Mouse (Mus musculus): ENCODE results near the gene E130218I03Rik.

Gene E130218I03Rik

GRCm38 (mm10) chr4:134243516-134244250, at the start of gene E130218I03Rik:
E130218I03Rik (plus strand) TSS chr4:134243662.
- DNase-seq (ENCODE audit: low read depth), result no peak

- DNase-seq (ENCODE audit: low read depth), result no peak
Measured at GRCm38 (mm10) chr4:134199371-134199770, 44.1 kb upstream of the E130218I03Rik start.

DNA sequence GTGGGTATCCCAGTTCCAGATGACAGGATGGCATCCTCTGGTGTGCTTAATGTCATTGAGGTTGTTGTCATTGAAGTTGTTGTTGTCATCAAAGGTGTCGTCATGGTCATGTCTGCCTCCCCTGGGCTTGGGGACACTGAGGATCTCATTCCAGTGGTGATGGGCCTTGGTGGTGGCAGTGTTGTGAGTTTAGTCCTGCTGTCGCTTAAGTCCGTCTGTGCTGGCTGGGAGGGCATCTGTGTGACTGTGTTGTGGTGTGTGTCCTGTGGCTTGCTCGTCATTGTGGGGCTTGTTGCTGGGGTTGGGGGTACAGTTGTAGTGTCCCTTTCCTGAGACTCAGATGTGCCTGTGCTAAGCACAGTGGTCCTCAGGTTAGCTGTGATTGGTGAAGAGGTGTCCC, 40.6 kb upstream of the E130218I03Rik start, which contains the start of gene Gm7534:
Gene Gm7534 (minus strand): TSS at position 101 of the 400 bp plus-strand sequence.
- no peak for DNase-seq (ENCODE audit: low read depth)

GRCm38 (mm10) chr4:134203340-134203896, 40.0 kb upstream of the E130218I03Rik start:
- no peak for DNase-seq (ENCODE audit: low read depth)

GRCm38 (mm10) chr4:134206488-134207053, 36.9 kb upstream of the E130218I03Rik start:
- DNase-seq (ENCODE audit: low read depth), result no peak

DNA sequence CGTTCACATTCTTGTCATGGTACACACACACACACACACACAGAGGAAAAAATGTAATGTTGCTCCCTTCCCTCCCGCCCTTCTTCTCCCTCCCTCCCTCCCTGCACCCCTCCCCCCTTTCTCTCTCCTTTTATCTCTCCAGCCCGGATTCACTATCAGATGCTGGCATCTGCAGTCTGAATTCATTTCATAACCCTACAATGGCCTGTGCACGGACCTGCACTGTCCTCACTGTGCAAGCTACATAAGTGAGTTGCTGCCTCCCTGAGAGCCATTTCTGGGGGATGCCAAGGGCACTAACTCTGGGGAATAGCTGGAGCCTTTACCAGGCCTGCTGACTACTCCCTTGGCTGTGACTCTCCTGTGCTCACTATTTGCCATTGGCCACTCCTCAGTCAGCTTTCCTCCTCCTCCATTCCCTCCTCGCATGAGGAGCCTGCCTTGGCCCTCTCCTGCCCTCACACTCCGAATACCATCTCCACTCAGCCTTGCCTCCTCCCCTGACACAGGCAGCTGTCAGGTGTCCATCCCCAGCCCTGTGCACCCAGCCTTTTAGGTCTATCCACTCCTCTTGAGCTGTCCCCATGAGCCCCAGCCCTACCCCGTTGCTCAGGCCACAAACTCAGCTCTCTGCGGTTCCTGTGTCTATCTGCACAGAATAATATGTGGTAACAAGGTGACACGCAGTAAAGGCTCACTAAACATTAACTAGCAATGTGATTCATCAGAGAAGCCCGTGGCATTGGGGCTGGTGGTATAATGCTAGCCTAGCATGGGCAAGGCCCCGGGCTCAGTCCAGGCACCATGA, 20.5 kb upstream of the E130218I03Rik start:
- DNase-seq (ENCODE audit: low read depth), result no peak

GRCm38 (mm10) chr4:134227194-134227593, 16.3 kb upstream of the E130218I03Rik start, which contains the start of gene Catsper4:
Catsper4 (minus strand) TSS chr4:134227383.
- no peak for DNase-seq (ENCODE audit: low read depth)

DNA sequence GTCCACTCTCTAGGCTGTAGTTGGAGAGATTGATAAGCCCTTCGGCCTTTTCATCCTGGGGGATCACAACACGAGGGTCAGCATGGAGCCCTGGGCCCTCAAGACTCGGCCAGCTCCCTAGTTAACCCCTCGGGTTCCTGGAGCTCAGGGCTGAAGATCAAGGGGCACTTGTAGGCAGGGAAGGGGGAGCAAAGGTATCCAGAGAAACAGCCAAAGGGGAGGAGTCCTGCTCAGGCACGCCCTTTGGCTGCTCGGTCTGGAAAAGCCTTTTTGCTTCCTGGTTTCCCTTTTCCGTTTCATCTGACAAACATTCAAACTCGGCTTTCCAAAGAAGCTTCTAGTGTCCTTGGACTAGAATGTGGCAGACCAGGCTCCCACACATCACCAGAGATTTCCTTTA, 13.0 kb upstream of the E130218I03Rik start:
- DNase-seq (ENCODE audit: low read depth), result no peak

- no peak for DNase-seq (ENCODE audit: low read depth)
Measured at GRCm38 (mm10) chr4:134234876-134235275, 8.6 kb upstream of the E130218I03Rik start.

DNA sequence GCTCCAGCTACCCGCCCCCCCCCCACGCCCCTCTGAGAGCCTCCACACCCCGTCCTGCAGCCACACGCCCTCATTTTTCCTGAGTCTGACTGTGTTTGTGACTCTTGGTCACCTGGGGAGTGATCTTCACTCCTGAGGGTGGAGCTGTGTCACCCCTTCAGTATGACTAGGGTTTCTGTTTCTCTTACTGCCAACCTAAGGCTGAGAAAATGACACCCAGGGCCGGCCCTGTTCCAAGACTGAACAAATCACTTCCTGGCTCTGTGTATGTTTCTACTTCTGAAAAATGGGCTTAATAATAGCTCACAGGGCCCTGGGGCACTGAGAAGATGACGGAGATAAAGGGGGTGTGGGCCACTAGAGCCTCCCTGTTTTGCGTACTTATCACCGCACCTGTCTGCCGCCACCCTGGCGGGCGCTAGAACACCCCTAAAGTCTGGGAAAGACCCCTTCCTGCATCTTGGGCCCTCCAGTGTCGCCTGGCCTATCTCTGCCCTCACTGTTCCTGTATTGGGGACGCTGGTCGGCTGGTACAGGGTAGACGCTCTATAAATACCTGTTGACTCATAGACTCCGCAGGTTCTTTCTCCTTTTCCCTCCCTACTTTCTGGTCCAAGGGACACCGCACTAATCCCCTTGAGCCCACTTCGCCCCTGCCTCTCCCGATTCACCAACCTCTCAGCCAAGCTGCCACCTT, 5.7 kb upstream of the E130218I03Rik start:
- no peak for DNase-seq (ENCODE audit: low read depth)

DNA sequence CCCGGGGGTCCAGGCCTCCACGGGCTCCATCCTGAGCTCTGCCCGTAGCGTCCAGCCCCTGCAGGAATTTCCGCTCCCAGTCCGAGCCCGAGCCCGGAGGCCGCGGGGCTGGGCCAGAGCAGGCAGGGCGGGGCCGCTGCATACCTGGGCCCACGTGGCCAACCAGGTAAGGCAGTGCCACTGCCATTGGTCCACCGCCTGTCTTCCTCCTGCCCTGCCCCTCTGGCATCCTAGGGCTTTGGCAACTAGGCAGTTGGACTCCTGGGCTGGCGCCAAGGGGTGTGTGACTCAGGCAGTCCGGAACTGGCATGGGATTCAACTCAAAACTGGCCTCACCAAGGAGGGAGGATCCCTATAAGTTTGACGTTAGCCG, 5.2 kb upstream of the E130218I03Rik start, which contains the start of gene Cnksr1:
Gene Cnksr1 (minus strand): TSS at position 121 of the 373 bp plus-strand sequence.
- DNase-seq (ENCODE audit: low read depth), result peak; percentile 57

DNA sequence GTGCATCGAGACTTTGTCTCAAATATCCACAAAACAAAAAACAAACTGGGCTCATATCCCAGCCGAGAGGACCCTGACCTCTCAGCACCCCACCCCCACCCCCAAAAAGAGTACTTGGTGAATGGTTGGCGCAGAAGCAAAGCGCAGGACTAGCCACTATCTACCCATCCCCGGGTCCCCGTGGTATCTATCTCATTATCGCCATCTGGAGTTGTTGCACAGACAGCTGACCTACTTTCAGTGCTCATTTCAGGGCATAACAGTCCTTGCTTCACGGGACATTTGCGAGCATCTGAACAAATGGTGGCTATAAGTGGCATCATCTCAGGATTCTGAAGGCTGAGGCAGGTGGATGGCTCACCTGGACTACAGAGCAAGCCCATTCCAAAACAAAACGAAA, 4.8 kb upstream of the E130218I03Rik start:
- no peak for DNase-seq (ENCODE audit: low read depth)

- DNase-seq (ENCODE audit: low read depth), result peak; percentile 53
Measured at GRCm38 (mm10) chr4:134245148-134245843, 1.8 kb downstream of the E130218I03Rik start, which contains the start of gene Zfp593. Zfp593 (minus strand) TSS chr4:134245592.

GRCm38 (mm10) chr4:134246256-134246655, 2.8 kb downstream of the E130218I03Rik start:
- no peak for DNase-seq (ENCODE audit: low read depth)

GRCm38 (mm10) chr4:134246719-134247258, 3.3 kb downstream of the E130218I03Rik start, which contains the start of gene Gm30191:
Gm30191 (plus strand) TSS chr4:134246935.
- no peak for DNase-seq (ENCODE audit: low read depth)

DNA sequence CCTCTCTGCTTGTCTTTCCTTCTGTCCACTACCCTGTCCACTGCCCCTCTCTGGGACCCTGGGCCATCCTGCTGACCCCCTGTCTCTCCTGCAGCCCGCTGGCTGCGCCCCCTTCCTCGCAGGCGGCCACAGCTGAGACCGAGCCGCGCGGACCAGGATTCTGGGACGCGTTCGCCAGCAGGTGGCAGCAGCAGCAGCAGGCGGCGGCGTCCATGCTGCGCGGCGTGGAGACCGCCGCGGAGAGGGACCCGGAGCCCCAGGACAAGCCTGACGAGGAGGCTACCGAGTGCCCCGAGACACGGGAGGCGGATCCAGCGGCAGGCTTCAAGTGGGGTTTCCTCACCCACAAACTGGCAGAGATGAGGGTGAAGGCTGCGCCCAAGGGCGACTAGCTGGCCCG, 6.2 kb downstream of the E130218I03Rik start:
- DNase-seq (ENCODE audit: low read depth), result no peak

- DNase-seq (ENCODE audit: low read depth), result no peak
Measured at GRCm38 (mm10) chr4:134250116-134250929, 6.9 kb downstream of the E130218I03Rik start.

- DNase-seq (ENCODE audit: low read depth), result no peak
Measured at GRCm38 (mm10) chr4:134250930-134251240, 7.4 kb downstream of the E130218I03Rik start.

DNA sequence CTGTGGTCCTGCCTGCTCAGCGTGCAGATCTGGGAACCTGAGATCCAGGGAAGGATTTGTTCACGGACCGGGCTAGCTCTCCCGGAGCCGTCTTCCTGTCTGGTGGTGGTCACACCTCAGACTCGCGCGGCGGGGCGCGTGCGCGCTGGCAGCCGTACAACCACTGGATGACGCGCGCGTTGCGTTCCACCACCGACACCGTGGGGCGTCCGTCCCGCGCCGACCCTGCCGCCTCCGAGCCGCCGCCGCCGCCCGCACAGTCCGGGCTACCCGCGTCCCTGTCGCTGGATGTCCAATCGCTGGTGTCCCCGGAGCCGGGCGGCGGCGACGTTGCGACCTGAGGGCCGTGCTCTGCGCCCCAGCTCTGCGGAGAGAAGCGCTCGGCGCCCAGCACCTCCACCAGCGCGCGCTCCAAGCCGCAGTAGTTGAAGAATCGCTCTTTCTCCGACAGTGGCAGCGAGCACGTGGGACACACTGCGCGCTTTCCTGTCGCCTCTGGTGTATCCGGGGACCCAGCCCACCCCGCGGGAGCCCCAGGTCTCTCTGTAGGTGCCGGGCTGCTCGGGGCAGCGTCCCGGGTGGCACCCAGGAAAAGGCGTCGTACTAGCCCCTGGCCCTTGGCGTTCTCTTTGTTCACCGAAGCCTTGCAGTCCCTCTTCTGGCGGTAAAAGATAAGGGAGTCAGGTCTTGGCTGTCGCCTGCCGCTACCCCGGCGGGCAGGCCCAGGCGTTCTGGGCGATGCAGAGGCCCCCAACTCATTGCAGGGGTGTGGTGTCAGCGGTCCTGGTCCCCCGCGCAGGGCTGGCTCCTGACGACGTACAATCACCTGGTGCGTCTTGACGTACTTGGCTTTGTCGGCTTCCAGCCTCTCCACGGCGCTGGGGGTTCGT, 8.0 kb downstream of the E130218I03Rik start:
- no peak for DNase-seq (ENCODE audit: low read depth)
